Mouse (Mus musculus) ES-E14 (cell line): Measurements from ENCODE around the gene H2-DMb1.

ENCODE experiments used
- HCFC1 ChIP-seq: IDR thresholded peaks from 2 replicates; pipeline ENCODE4 v1.6.1; 2012; ENCODE audit warnings: low read length, inconsistent platforms, borderline replicate concordance; ENCODE audit not compliant: insufficient read depth
- MAFK ChIP-seq: IDR thresholded peaks from 2 replicates; pipeline ENCODE4 v1.6.1; 2014; ENCODE audit warnings: mild to moderate bottlenecking, low read depth, low read length, inconsistent platforms; ENCODE audit not compliant: insufficient read depth
- ZC3H11A ChIP-seq: IDR thresholded peaks from 2 replicates; pipeline ENCODE4 v1.6.1; 2012; ENCODE audit warnings: low read depth, mild to moderate bottlenecking, inconsistent platforms, low read length, borderline replicate concordance
- ZNF384 ChIP-seq: IDR thresholded peaks from 2 replicates; pipeline ENCODE4 v1.6.1; 2012; ENCODE audit warnings: low read depth, low read length, inconsistent platforms

DNA sequence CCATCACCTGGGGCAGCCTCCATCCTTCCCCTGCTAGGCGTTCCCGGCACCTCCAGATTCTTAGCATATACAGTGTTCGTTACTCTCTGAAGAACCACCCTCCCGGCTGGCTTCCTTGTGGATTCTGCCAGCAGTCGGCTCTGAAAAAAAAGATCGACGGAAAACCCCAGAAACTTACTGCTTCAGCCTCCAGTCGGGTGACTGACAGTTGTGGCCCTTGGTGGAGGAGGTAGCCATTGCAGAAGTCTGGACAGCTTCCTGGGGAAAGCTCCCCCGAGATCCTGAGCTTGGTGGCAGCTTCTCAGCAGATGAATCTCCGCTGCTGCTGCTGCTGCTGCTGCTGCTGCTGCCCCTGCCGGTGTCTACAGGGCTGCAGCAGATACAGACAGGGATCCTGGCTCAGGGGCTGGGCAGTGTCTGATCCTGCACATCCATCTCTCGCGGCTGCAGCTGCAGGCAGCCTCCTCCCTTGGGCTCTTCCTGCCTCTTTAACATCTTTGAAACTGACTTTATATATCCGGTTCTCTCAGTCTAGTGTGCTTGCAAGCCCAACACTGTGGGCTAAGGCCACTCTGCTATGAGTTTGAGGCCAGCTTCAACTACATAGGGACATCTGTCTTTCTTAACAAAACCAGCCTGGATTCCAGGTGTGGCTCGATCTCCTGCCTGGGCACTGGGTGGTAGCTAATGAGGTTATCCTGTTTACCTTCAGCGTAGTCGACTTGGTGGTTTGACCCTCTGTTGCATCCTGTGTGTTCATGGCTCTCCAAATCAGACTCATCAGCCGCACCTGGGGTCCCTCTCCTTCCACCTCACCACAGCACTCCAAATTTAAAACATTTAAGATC lies 23.7 kb upstream of the H2-DMb1 start:
- TF ChIP-seq ZC3H11A (no peak), MAFK (no peak), ZNF384 (no peak), HCFC1 (no peak)
